Mouse (Mus musculus): ENCODE data around the gene Cyfip2. TPM values are rescaled to one million over a fixed set of nuclear protein-coding genes. Genes with fewer than 3 reads are reported as not detected.

The Cyfip2 gene
- 70.2 and 81.2 TPM in 2 replicates for total RNA-seq (2021)
- long read RNA-seq, full-length matches to known transcripts, result 6 of 21 reads
- long read RNA-seq, partial matches to known transcripts, result 7 of 21 reads
- long read RNA-seq, other reads (novel, unspliced or antisense), result 8 of 21 reads

GRCm38 (mm10) chr11:46312523-46313035 lies at the start of gene Cyfip2:
Gene Cyfip2, minus strand, starts transcription at chr11:46312859.
- no peak for DNase-seq

DNA sequence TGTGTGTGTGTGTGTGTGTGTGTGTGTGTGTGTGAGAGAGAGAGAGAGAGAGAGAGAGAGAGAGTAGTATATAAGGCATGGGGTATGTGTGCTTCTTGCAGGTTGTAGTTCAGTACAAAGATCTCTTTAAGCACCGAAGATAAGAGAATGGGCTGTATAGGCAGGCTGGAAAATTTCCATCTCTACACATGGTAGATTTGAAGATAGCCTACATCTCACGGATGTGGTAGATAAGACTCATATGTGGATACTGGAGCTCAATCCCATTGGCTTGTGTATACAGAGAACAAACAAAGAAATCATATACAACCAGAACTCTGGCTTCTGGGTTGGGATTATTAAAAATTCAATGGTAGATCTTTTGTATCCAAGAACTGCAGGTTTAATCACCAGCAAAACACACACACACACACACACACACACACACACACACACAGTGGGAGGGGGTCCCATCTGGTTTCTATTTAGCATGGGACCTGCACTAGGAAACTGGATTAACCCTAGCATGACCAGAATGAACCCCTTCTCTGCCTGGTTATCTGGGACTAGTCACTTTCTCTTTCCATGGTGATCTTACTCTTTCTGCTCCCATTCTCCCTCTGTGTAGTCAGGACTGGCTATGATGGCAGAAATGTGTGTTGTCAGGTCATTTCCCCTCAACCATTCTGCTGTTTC lies 48.5 kb upstream of the Cyfip2 start:
- no peak for DNase-seq

DNA sequence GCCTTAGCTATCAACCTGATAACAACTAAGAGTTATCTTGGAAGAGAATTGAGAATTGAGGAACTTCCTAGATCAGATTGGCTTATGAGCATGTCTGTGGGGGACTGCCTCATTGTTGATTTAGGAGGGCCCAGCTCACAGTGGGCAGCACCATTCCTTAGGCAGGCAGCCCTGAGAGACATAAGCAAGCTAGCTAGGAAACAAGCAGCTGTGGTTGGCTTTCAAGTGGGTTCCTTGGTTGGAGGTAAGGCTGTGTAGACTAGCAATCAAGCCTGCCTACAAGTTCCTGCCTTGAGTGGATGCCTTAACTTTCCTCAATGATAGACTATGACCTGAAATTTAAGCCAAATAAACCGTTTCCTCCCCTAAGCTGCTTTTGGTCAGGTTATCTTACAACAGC lies 45.7 kb upstream of the Cyfip2 start:
- DNase-seq, result no peak

DNA sequence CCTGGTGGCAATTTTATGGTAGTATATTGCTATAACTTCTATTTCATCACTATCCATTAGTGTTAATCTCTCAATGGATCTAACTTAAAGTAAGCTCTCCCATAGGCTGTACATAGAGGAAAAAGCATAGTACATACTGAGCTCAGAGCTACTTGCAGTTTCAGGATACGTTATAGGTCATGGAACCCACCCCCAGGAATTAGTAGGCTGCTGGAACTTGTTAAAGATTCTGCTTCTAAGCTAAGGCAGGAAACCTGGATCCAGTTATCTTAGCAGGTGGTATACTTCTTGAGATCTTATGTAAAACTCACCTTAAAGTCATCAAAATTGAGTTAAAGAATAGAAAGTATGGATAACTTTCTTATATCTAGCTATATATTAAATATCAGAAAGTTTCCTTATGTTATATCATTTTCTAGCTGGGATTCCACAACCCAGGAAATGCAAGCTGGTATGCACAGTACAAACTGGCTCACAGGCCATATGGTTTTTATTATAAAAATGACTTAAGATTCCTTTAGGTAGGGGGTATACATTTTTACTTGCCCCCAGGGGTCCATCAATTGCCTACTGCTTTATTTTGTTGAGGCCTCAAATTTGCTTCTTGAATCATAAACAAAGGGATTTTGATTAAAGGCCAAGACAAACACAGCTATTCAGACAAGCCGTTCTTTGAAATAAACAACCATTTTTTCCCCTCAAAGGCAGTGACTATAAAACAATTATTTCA lies 37.2 kb upstream of the Cyfip2 start:
- no peak for DNase-seq

GRCm38 (mm10) chr11:46348416-46348815 lies 35.8 kb upstream of the Cyfip2 start:
- no peak for DNase-seq

GRCm38 (mm10) chr11:46347756-46348155 lies 35.1 kb upstream of the Cyfip2 start:
- no peak for DNase-seq

DNA sequence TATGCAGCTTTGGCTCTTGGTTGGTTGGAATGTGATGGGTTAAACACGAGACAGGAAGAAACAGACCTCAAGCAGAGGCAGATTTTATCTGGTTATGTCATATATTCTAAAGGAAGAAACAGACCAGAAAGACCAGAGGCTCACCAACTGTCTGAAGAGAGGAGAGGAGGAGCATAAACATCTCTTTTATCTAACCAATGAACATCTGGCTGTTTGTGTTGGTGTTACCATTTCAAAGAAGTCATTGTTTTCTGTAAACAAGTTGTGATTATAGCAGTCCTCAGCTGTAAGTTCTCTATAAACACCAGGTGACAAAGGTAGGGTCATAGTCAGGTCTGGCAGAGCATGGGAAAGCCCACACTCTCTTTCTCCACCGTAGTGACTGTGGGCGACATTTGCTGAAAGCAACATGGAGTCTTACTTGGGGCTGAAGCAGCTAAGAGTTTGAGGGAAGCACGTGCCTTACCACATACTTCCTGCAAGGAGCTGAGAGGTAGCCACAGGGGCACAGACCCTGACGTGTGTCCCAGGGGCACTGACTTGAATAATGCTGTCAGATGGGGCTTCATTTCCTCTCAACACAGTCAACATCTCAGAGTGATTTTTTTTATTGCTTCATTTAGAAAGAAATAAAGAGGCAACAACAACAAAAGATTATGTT lies 31.4 kb upstream of the Cyfip2 start:
- no peak for DNase-seq

- DNase-seq, result no peak
These were observed 29.3 kb upstream of the Cyfip2 start for GRCm38 (mm10) chr11:46341960-46342359.

GRCm38 (mm10) chr11:46336020-46336419 lies 23.4 kb upstream of the Cyfip2 start:
- DNase-seq, result no peak

GRCm38 (mm10) chr11:46332217-46332616 lies 19.6 kb upstream of the Cyfip2 start:
- no peak for DNase-seq

- DNase-seq, result peak; percentile 42
These were observed 13.8 kb upstream of the Cyfip2 start for GRCm38 (mm10) chr11:46326271-46327015.

GRCm38 (mm10) chr11:46321559-46321958 lies 8.9 kb upstream of the Cyfip2 start:
- no peak for DNase-seq

GRCm38 (mm10) chr11:46314534-46314933 lies 1.9 kb upstream of the Cyfip2 start:
- no peak for DNase-seq

DNA sequence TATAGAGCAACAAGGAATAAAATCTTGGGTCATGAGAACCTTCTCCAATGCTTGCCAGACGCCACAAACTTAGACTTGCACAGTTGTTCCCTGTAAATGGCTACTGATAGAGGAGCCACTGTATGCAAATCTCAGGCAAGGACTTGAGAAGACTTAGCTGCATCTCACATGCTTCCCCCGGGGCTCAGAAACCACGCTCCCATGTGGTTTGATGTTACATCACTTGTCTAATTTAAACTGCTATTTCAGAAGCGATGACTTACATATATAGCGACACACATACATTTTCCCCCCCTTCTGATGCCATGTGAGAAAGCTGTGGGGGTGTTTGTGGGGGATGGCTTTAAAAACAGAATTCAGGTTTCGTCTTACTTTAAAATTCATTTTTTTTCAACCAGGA lies 1.2 kb upstream of the Cyfip2 start:
- DNase-seq, result no peak

DNA sequence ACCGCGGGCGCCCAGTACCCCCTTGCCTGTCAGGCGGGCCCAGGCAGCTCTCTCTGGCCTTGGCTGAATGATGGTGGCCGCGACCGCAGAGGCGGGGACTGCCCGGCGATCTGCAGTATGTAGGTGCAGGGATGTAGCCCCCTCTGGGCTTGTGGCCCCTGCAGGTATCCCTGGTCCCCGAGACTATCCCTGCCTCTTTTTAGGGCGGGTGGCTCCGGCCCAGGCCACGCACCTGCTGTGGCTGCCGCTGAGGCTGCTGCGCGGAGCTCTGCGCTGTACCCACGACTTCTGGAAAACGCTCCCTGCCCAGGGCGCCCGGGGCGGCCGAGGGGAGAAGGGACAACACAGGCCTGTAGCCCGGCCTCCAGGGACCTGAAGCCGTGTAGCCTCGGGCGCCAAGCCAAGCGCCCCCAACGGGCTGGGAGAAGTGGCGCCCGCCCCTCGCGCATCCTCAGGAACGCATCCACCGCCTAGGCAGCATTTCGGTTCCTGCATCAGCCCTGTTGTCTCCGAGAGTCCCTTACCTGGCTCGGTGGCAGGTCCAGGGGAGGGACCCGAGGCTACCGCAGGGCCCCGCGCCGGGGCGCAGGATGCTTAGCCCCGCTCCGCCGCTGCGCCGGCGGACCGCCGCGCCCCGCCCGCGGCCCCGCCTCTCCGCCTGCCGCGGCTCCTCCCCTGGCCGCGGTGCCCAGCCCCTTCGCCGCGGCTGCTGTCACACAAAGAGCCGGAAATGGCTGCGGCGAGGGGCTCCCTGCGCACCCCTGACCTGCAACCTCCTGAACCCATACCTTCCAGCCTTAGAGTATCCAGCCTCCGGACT lies 746 bp downstream of the Cyfip2 start:
- peak; percentile 63 for DNase-seq

- peak; percentile 31 for DNase-seq
These were observed 1.4 kb downstream of the Cyfip2 start for GRCm38 (mm10) chr11:46311181-46311702.

DNA sequence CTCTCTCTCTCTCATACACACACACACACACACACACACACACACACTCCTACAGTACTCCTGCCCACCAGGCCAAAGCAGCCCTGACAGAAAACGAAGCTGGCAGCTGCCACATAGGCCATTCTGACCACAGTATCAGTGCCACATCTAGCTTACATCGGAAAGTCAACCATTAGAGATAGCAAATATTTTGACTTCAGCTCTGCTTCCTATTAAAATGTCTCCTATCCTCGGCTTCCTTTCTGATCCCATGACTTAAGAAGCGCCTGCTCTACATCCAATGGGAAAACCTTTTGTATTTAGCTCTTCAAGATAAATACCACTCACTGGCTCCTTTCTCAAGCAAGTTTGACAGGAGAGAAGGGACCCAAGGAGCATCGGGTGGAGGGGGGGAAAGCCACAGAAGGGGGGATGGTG lies 2.0 kb downstream of the Cyfip2 start:
- no peak for DNase-seq

GRCm38 (mm10) chr11:46309808-46310555 lies 2.7 kb downstream of the Cyfip2 start:
- peak; percentile 11 for DNase-seq

GRCm38 (mm10) chr11:46309111-46309741 lies 3.4 kb downstream of the Cyfip2 start:
- DNase-seq, result peak; percentile 50
